Mouse (Mus musculus) left cerebral cortex, adult 2 months (tissue): ENCODE data around the gene Nab1. TPM values are rescaled to one million over a fixed set of nuclear protein-coding genes. Genes with fewer than 3 reads are reported as not detected.

Experiments used
- DNase-seq, 2 experiments: peaks; one replicate each; pipeline ENCODE4 v3.0.0; 2021 to 2022; ENCODE audit warnings: low spot score in 2 of 2, mixed read lengths in 1 of 2; ENCODE audit errors: extremely low spot score in 1 of 2
- H3K27ac ChIP-seq: fragments of 200-600 bp; 2 replicates; pipeline ENCODE4 v1.8.1; 2022
- H3K4me3 ChIP-seq: fragments of 200-600 bp; 2 replicates; pipeline ENCODE4 v1.8.1; 2022
- CTCF ChIP-seq: fragments of 200-600 bp; IDR thresholded peaks from 2 replicates; pipeline ENCODE4 v1.8.1; 2022; ENCODE audit warnings: antibody characterized with exemption, mild to moderate bottlenecking, moderate library complexity
- intact Hi-C: fragments of 180-260 bp; cut with DNase I; formaldehyde crosslinking; loops from one replicate; pipeline ENCODE4 v1.15.1; 2025
- total RNA-seq, 2 experiments: library from RNA; stranded (reverse); gene quantifications; 2 replicates each; pipeline ENCODE4 v1.2.3; 2021

Nab1 gene
- total RNA-seq, 2 experiments from 2014 or later: 35.3 to 39.2 TPM

GRCm38 (mm10) chr1:52430116-52430515, 70.4 kb downstream of the Nab1 start:
- TF ChIP-seq CTCF: no peak
- intact Hi-C loops: loop anchor here (10.0 kb wide), 1 partner anchor 95 kb away; no protein-coding TSS in a partner anchor
- H3K27ac ChIP-seq: no peak overlapping the region
- DNase-seq: no peak
- H3K4me3 ChIP-seq: no peak overlapping the region

DNA sequence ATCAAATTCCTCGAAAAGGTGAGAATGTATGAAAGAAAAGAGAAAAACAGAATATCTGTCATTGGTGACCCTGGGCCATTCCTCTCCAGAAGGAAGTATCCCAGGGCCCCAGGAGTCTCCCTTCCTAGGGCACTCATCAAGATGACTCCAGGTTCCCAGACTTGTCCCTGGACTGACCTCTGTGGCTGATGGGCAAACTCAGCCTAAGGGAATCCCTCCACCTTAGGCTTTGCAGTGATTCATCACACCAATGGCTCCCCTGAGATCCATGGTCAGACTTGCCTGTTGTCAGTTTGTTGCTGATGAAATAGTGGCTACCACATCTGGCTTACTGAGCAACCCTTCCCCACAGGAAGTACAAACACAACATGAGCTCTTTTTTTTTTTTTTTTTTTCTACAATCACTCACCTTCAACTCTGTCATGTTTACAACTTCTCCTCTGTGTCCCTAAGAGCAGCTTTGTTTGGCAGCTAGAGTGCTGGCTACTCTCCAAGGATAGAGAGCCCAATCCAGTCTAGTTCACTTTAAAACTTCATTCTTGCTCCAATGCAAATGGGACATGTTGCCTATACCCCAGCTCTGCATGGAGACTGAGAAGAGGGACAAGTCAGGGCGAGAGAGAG, 72.5 kb downstream of the Nab1 start:
- DNase-seq: no peak
- no peak for TF ChIP-seq CTCF
- Histone ChIP-seq H3K4me3 (no peak overlapping the region), H3K27ac (no peak overlapping the region)
- intact Hi-C loops: no loop called here

GRCm38 (mm10) chr1:52423846-52424245, 76.6 kb downstream of the Nab1 start:
- Histone ChIP-seq H3K27ac (no peak overlapping the region), H3K4me3 (no peak overlapping the region)
- TF ChIP-seq CTCF: no peak
- intact Hi-C loops: no loop called here
- DNase-seq: no peak

- intact Hi-C loops: no loop called here
- DNase-seq: no peak
- Histone ChIP-seq H3K27ac (no peak overlapping the region), H3K4me3 (no peak overlapping the region)
- no peak for TF ChIP-seq CTCF
Measured at GRCm38 (mm10) chr1:52423057-52423456, 77.4 kb downstream of the Nab1 start.

GRCm38 (mm10) chr1:52422137-52422536, 78.3 kb downstream of the Nab1 start:
- Histone ChIP-seq H3K27ac (no peak overlapping the region), H3K4me3 (no peak overlapping the region)
- intact Hi-C loops: no loop called here
- no peak for TF ChIP-seq CTCF
- DNase-seq: no peak

- no peak for DNase-seq
- Histone ChIP-seq H3K4me3 (no peak overlapping the region), H3K27ac (no peak overlapping the region)
- intact Hi-C loops: no loop called here
- TF ChIP-seq CTCF: no peak
Measured at GRCm38 (mm10) chr1:52421623-52422022, 78.9 kb downstream of the Nab1 start.

DNA sequence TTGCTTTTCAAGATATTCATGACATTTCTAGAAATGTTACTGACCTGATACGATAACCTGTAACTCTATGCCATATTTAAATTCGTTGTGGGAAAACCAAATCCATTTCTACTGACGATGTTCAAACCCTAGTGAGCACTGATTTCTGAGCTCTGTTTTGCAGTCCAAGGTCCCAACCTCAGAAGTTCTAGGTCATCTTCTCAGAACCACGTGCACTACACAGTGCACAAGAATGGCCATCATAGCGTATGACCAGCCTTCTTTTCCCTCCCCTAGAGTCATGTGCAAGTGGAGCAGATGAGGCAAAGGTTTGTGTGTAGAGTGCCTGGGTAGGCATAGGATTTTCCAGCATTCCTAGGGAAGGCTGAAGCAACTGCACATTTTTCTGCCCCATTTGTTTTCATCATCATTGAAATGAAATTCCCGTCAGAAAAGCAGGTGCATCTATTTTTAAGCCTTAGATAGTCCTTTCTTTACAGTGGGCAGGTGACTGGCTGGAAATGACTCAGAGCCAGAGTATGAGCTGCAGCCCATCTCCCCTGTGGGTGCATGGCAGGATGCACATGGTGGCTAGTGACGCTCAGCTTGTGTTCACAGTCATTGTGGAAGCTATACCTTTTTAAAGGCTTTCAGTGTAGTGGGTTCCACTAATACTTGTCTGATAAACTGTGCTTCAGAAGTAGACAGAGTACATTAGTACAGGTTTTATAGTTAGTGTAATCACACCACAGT, 81.2 kb downstream of the Nab1 start:
- no peak overlapping the region for H3K4me3 ChIP-seq
- intact Hi-C loops: no loop called here
- no peak for DNase-seq
- H3K27ac ChIP-seq: no peak overlapping the region
- TF ChIP-seq CTCF: no peak

Other genes with a start within 250 kb of the Nab1 start
- 1 to 10 TPM; 3.2 to 6.0 TPM for gene Nemp2, start 130.0 kb upstream of the Nab1 start, total RNA-seq
- gene Mfsd6, start 226.8 kb upstream of the Nab1 start, total RNA-seq: 10 to 100 TPM; 79.0 to 81.7 TPM